Mouse (Mus musculus): ENCODE measurements around the gene Mpzl2. TPM values are rescaled to one million over a fixed set of nuclear protein-coding genes. Genes with fewer than 3 reads are reported as not detected.

Mpzl2 gene
- total and polyA plus RNA-seq, 2 experiments from 2014 or later, result 2.0 to 4.6 TPM

GRCm38 (mm10) chr9:45062677-45063076 lies 23.1 kb downstream of the Mpzl2 start:
- H3K36me3 ChIP-seq (ENCODE audit: insufficient read depth), result no peaks in the 10 kb centered on the region
- no peak overlapping the region for H3K4me3 ChIP-seq (ENCODE audit: low read depth, low read length)
- H3K27ac ChIP-seq (ENCODE audit: low read depth, low read length), result no peak overlapping the region
- H3K9me3 ChIP-seq (ENCODE audit: low read length), result no peaks in the 10 kb centered on the region
- no peak for TF ChIP-seq CTCF (IDR thresholded peaks at IDR 0.05; ENCODE audit: low read depth)
- no peaks in the 10 kb centered on the region for H3K27me3 ChIP-seq (ENCODE audit: insufficient read depth, low read length)
- 80% methylated on average over 3 of the region's 3 CpGs for WGBS
- no peak overlapping the region for H3K4me2 ChIP-seq (ENCODE audit: low read depth)
- H3K9ac ChIP-seq, result no peak overlapping the region
- ATAC-seq (no peak), DNase-seq (no peak)
- no peaks in the 10 kb centered on the region for H3K4me1 ChIP-seq (ENCODE audit: insufficient read depth)

- H3K4me2 ChIP-seq (ENCODE audit: low read depth), result no peak overlapping the region
- H3K9ac ChIP-seq, result no peak overlapping the region
- H3K36me3 ChIP-seq (ENCODE audit: insufficient read depth), result no peaks in the 10 kb centered on the region
- no peak for TF ChIP-seq CTCF (IDR thresholded peaks at IDR 0.05; ENCODE audit: low read depth)
- no peak overlapping the region for H3K27ac ChIP-seq (ENCODE audit: low read depth, low read length)
- DNase-seq (no peak), ATAC-seq (no peak)
- no peaks in the 10 kb centered on the region for H3K27me3 ChIP-seq (ENCODE audit: insufficient read depth, low read length)
- H3K4me3 ChIP-seq (ENCODE audit: low read depth, low read length), result no peak overlapping the region
- WGBS, result 88% methylated on average over 6 of the region's 6 CpGs
- H3K9me3 ChIP-seq (ENCODE audit: low read length), result no peaks in the 10 kb centered on the region
- H3K4me1 ChIP-seq (ENCODE audit: insufficient read depth), result no peaks in the 10 kb centered on the region
Measured at GRCm38 (mm10) chr9:45064421-45064820, 24.8 kb downstream of the Mpzl2 start.

- no peaks in the 10 kb centered on the region for H3K4me1 ChIP-seq (ENCODE audit: insufficient read depth)
- no peak for TF ChIP-seq CTCF (IDR thresholded peaks at IDR 0.05; ENCODE audit: low read depth)
- no peak overlapping the region for H3K4me3 ChIP-seq (ENCODE audit: low read depth, low read length)
- H3K27ac ChIP-seq (ENCODE audit: low read depth, low read length), result no peak overlapping the region
- no peaks in the 10 kb centered on the region for H3K9me3 ChIP-seq (ENCODE audit: low read length)
- no peaks in the 10 kb centered on the region for H3K36me3 ChIP-seq (ENCODE audit: insufficient read depth)
- no peak overlapping the region for H3K4me2 ChIP-seq (ENCODE audit: low read depth)
- 85% methylated on average over 4 of the region's 4 CpGs for WGBS
- DNase-seq, result no peak
- H3K27me3 ChIP-seq (ENCODE audit: insufficient read depth, low read length), result no peaks in the 10 kb centered on the region
- no peak overlapping the region for H3K9ac ChIP-seq
- no peak for ATAC-seq
Measured at GRCm38 (mm10) chr9:45066735-45067134, 27.1 kb downstream of the Mpzl2 start.

- ATAC-seq, result no peak
Measured at GRCm38 (mm10) chr9:45071800-45072199, 32.2 kb downstream of the Mpzl2 start.

GRCm38 (mm10) chr9:45077859-45078258 lies 38.3 kb downstream of the Mpzl2 start:
- Histone ChIP-seq H3K4me3 (ENCODE audit: low read depth, low read length) (no peak overlapping the region), H3K9ac (no peak overlapping the region), H3K36me3 (ENCODE audit: insufficient read depth) (no peaks in the 10 kb centered on the region), H3K27ac (ENCODE audit: low read depth, low read length) (no peak overlapping the region), H3K9me3 (ENCODE audit: low read length) (no peaks in the 10 kb centered on the region), H3K27me3 (ENCODE audit: insufficient read depth, low read length) (no peaks in the 10 kb centered on the region), H3K4me2 (ENCODE audit: low read depth) (no peak overlapping the region), H3K4me1 (ENCODE audit: insufficient read depth) (no peaks in the 10 kb centered on the region)
- DNase-seq, result no peak
- 68% methylated on average over 3 of the region's 3 CpGs for whole genome bisulfite sequencing
- no peak for ATAC-seq
- TF ChIP-seq CTCF (IDR thresholded peaks at IDR 0.05; ENCODE audit: low read depth), result no peak

More at GRCm38 (mm10) chr9:45071800-45072199, 32.2 kb downstream of the Mpzl2 start:
- Histone ChIP-seq H3K27ac (ENCODE audit: low read depth, low read length) (no peak overlapping the region), H3K4me1 (ENCODE audit: insufficient read depth) (no peaks in the 10 kb centered on the region), H3K4me3 (ENCODE audit: low read depth, low read length) (no peak overlapping the region), H3K9ac (no peak overlapping the region), H3K36me3 (ENCODE audit: insufficient read depth) (no peaks in the 10 kb centered on the region), H3K9me3 (ENCODE audit: low read length) (no peaks in the 10 kb centered on the region), H3K27me3 (ENCODE audit: insufficient read depth, low read length) (no peaks in the 10 kb centered on the region), H3K4me2 (ENCODE audit: low read depth) (no peak overlapping the region)
- 53% methylated on average over 3 of the region's 3 CpGs for WGBS
- no peak for TF ChIP-seq CTCF (IDR thresholded peaks at IDR 0.05; ENCODE audit: low read depth)
- no peak for DNase-seq

GRCm38 (mm10) chr9:45079011-45079410 lies 39.4 kb downstream of the Mpzl2 start, which contains the start of gene Jaml:
TSS of gene Jaml (plus strand) at chr9:45079183.
- no peak within 1 kb of the TSS for H3K4me2 ChIP-seq (ENCODE audit: low read depth)
- H3K9ac ChIP-seq, result no peak within 1 kb of the TSS
- H3K9me3 ChIP-seq (ENCODE audit: low read length), result no peaks in the 10 kb centered on the region
- no peaks in the 10 kb centered on the region for H3K4me1 ChIP-seq (ENCODE audit: insufficient read depth)
- no peaks in the 10 kb centered on the region for H3K36me3 ChIP-seq (ENCODE audit: insufficient read depth)
- WGBS, result 86% methylated on average over 5 of the region's 5 CpGs
- H3K27ac ChIP-seq (ENCODE audit: low read depth, low read length), result no peak within 1 kb of the TSS
- no peak within 1 kb of the TSS for H3K4me3 ChIP-seq (ENCODE audit: low read depth, low read length)
- H3K27me3 ChIP-seq (ENCODE audit: insufficient read depth, low read length), result no peaks in the 10 kb centered on the region
- no peak for TF ChIP-seq CTCF (IDR thresholded peaks at IDR 0.05; ENCODE audit: low read depth)
- DNase-seq, result no peak
- ATAC-seq, result no peak

GRCm38 (mm10) chr9:45083132-45083531 lies 43.5 kb downstream of the Mpzl2 start:
- no peak for ATAC-seq
- 83% methylated on average over 3 of the region's 3 CpGs for WGBS

More at GRCm38 (mm10) chr9:45083132-45083531, 43.5 kb downstream of the Mpzl2 start:
- Histone ChIP-seq H3K4me1 (ENCODE audit: insufficient read depth) (no peaks in the 10 kb centered on the region), H3K27ac (ENCODE audit: low read depth, low read length) (no peak overlapping the region), H3K27me3 (ENCODE audit: insufficient read depth, low read length) (no peaks in the 10 kb centered on the region), H3K9me3 (ENCODE audit: low read length) (no peaks in the 10 kb centered on the region), H3K9ac (no peak overlapping the region), H3K4me2 (ENCODE audit: low read depth) (no peak overlapping the region), H3K36me3 (ENCODE audit: insufficient read depth) (no peaks in the 10 kb centered on the region), H3K4me3 (ENCODE audit: low read depth, low read length) (no peak overlapping the region)
- TF ChIP-seq CTCF (IDR thresholded peaks at IDR 0.05; ENCODE audit: low read depth), result no peak
- no peak for DNase-seq
